Mouse (Mus musculus): ENCODE data around the gene Ndufv1. TPM values are rescaled to one million over a fixed set of nuclear protein-coding genes. Genes with fewer than 3 reads are reported as not detected.

The Ndufv1 gene
- polyA plus RNA-seq, 1 experiment from 2014 or later: 223 TPM

DNA sequence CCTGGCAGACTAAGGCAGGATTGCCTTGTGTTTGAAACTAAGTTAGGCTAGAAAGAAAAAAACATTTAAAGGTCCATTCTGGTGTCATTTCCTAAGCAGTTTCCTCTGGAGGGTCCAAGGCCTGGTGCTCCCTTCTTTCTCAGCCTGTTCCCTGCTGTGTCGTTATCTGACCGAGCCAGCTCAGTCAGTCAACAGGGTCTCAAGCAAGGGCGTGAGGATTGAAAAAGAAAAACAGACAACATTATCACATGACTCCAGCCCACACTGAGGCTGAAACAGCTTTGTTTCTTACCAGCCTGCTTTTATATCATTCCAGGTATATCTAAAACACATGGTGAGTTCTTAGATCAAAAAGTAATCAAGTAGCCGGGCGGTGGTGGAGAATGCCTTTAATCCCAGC, 3.0 kb upstream of the Ndufv1 start:
- Histone ChIP-seq H3K27ac (ENCODE audit: low read depth, low read length) (no peak overlapping the region), H3K9ac (ENCODE audit: low read depth, low read length) (no peak overlapping the region), H3K4me3 (ENCODE audit: low read length) (no peak overlapping the region), H3K4me2 (replicated peaks; ENCODE audit: low read depth, low read length) (no peak overlapping the region), H3K36me3 (ENCODE audit: control insufficient read depth, insufficient read depth, low read length) (peaks cover 6% of the 10 kb centered on the region; the same call in 1 of the 2 replicates), H3K9me3 (ENCODE audit: control insufficient read depth, low read length) (no peaks in the 10 kb centered on the region), H3K27me3 (ENCODE audit: control insufficient read depth, insufficient read depth, low read length) (no peaks in the 10 kb centered on the region), H3K4me1 (ENCODE audit: control insufficient read depth, insufficient read depth, low read length) (peaks cover 5% of the 10 kb centered on the region; the same call in 1 of the 2 replicates)
- 65% methylated on average over 5 of the region's 5 CpGs for WGBS
- ATAC-seq (ENCODE audit: low FRiP score, low TSS enrichment): no peak

- Histone ChIP-seq H3K4me3 (ENCODE audit: low read length) (no peak overlapping the region), H3K27ac (ENCODE audit: low read depth, low read length) (no peak overlapping the region), H3K9ac (ENCODE audit: low read depth, low read length) (no peak overlapping the region), H3K4me2 (replicated peaks; ENCODE audit: low read depth, low read length) (no peak overlapping the region), H3K27me3 (ENCODE audit: control insufficient read depth, insufficient read depth, low read length) (no peaks in the 10 kb centered on the region), H3K4me1 (ENCODE audit: control insufficient read depth, insufficient read depth, low read length) (peaks cover 5% of the 10 kb centered on the region; the same call in 1 of the 2 replicates), H3K36me3 (ENCODE audit: control insufficient read depth, insufficient read depth, low read length) (peaks cover 13% of the 10 kb centered on the region; the same call in 1 of the 2 replicates), H3K9me3 (ENCODE audit: control insufficient read depth, low read length) (no peaks in the 10 kb centered on the region)
- ATAC-seq (ENCODE audit: low FRiP score, low TSS enrichment): no peak
Observed at GRCm38 (mm10) chr19:4014802-4015201, 2.2 kb upstream of the Ndufv1 start.

DNA sequence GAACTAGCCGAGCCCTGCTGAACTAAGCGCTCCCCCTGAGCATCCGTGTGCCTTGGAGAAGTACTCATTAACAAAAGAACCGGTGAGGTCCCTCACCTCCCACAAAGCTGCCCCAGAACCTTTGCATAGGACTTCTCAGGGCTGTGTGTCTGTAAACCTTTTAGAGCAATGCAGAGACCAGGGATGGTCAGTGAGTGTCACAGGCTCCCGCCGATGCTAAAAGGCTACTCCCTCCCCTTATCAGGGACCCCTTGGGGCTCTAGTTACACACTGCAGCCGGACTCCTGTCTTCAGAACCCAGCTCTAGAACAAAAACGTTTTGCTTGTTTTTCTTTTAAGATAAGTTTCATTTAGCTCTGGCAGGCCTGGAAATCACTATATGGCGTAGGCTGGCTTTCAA, 460 bp upstream of the Ndufv1 start:
- WGBS: 15% methylated on average over 9 of the region's 9 CpGs
- H3K27me3 ChIP-seq (ENCODE audit: control insufficient read depth, insufficient read depth, low read length): no peaks in the 10 kb centered on the region
- no peaks in the 10 kb centered on the region for H3K9me3 ChIP-seq (ENCODE audit: control insufficient read depth, low read length)
- peak overlapping the region; percentile 22; the same call in 1 of the 2 replicates for H3K4me3 ChIP-seq (ENCODE audit: low read length)
- peak overlapping the region; percentile 33 for H3K4me2 ChIP-seq (replicated peaks; ENCODE audit: low read depth, low read length)
- no peak overlapping the region for H3K27ac ChIP-seq (ENCODE audit: low read depth, low read length)
- H3K4me1 ChIP-seq (ENCODE audit: control insufficient read depth, insufficient read depth, low read length): peaks cover 5% of the 10 kb centered on the region; the same call in 1 of the 2 replicates
- H3K36me3 ChIP-seq (ENCODE audit: control insufficient read depth, insufficient read depth, low read length): peaks cover 31% of the 10 kb centered on the region
- H3K9ac ChIP-seq (ENCODE audit: low read depth, low read length): peak overlapping the region; percentile 12; the same call in 1 of the 2 replicates
- ATAC-seq (ENCODE audit: low FRiP score, low TSS enrichment): peak; percentile 46; the same call in 1 of the 2 replicates

GRCm38 (mm10) chr19:4011086-4011485, 1.5 kb downstream of the Ndufv1 start:
- Histone ChIP-seq H3K9ac (ENCODE audit: low read depth, low read length) (no peak overlapping the region), H3K36me3 (ENCODE audit: control insufficient read depth, insufficient read depth, low read length) (peaks cover 50% of the 10 kb centered on the region), H3K4me1 (ENCODE audit: control insufficient read depth, insufficient read depth, low read length) (peaks cover 5% of the 10 kb centered on the region; the same call in 1 of the 2 replicates), H3K9me3 (ENCODE audit: control insufficient read depth, low read length) (no peaks in the 10 kb centered on the region), H3K27ac (ENCODE audit: low read depth, low read length) (no peak overlapping the region), H3K27me3 (ENCODE audit: control insufficient read depth, insufficient read depth, low read length) (no peaks in the 10 kb centered on the region), H3K4me3 (ENCODE audit: low read length) (no peak overlapping the region), H3K4me2 (replicated peaks; ENCODE audit: low read depth, low read length) (no peak overlapping the region)
- no peak for ATAC-seq (ENCODE audit: low FRiP score, low TSS enrichment)
- whole genome bisulfite sequencing: 96% methylated on average over 5 of the region's 5 CpGs

DNA sequence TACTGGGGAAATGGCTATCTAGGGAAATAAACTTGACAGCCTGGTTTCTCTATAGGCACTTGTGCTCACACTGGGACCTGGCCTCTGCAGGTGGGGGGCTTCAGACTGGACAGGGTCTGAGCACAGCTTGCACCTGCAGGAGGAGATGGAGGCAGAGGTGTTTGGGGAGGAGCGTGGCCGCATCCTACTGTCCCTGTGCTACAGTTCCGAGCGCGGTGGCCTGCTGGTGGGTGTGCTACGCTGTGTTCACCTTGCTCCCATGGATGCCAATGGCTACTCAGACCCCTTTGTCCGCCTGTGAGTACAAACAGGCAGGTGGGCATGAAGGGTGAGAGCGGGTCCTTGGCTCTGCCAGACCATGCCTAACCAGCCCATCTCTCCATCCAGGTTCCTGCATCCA, 6.6 kb downstream of the Ndufv1 start:
- Histone ChIP-seq H3K27me3 (ENCODE audit: control insufficient read depth, insufficient read depth, low read length) (no peaks in the 10 kb centered on the region), H3K4me1 (ENCODE audit: control insufficient read depth, insufficient read depth, low read length) (peaks cover 8% of the 10 kb centered on the region), H3K27ac (ENCODE audit: low read depth, low read length) (no peak overlapping the region), H3K9ac (ENCODE audit: low read depth, low read length) (no peak overlapping the region), H3K9me3 (ENCODE audit: control insufficient read depth, low read length) (no peaks in the 10 kb centered on the region), H3K36me3 (ENCODE audit: control insufficient read depth, insufficient read depth, low read length) (peaks cover 52% of the 10 kb centered on the region), H3K4me3 (ENCODE audit: low read length) (no peak overlapping the region), H3K4me2 (replicated peaks; ENCODE audit: low read depth, low read length) (no peak overlapping the region)
- no peak for ATAC-seq (ENCODE audit: low FRiP score, low TSS enrichment)
- 96% methylated on average over 8 of the region's 8 CpGs for WGBS

- H3K36me3 ChIP-seq (ENCODE audit: control insufficient read depth, insufficient read depth, low read length): peaks cover 44% of the 10 kb centered on the region
- peaks cover 11% of the 10 kb centered on the region for H3K4me1 ChIP-seq (ENCODE audit: control insufficient read depth, insufficient read depth, low read length)
Observed at GRCm38 (mm10) chr19:4005091-4005490, 7.5 kb downstream of the Ndufv1 start.

DNA sequence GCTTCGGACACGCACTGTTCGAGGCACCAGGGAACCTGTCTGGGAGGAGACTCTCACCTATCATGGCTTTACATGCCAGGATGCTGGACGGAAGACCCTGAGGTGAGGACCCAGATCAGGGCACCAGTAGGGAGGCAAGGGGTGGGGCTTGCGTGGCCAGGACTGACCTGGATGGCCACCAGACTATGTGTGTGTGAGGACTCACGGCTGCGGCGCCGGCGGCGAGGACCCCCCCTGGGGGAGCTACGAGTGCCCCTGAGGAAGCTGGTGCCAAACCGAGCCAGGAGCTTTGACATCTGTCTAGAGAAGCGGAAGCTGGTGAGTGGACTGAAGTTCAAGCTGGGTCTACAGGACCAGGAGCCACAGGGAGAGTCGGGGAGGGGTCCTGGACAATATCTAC, 8.3 kb downstream of the Ndufv1 start:
- Histone ChIP-seq H3K9ac (ENCODE audit: low read depth, low read length) (no peak overlapping the region), H3K27me3 (ENCODE audit: control insufficient read depth, insufficient read depth, low read length) (no peaks in the 10 kb centered on the region), H3K4me2 (replicated peaks; ENCODE audit: low read depth, low read length) (no peak overlapping the region), H3K4me1 (ENCODE audit: control insufficient read depth, insufficient read depth, low read length) (peaks cover 15% of the 10 kb centered on the region), H3K36me3 (ENCODE audit: control insufficient read depth, insufficient read depth, low read length) (peaks cover 36% of the 10 kb centered on the region), H3K27ac (ENCODE audit: low read depth, low read length) (no peak overlapping the region), H3K4me3 (ENCODE audit: low read length) (no peak overlapping the region), H3K9me3 (ENCODE audit: control insufficient read depth, low read length) (no peaks in the 10 kb centered on the region)
- 82% methylated on average over 15 of the region's 15 CpGs for WGBS
- ATAC-seq (ENCODE audit: low FRiP score, low TSS enrichment): no peak

More at GRCm38 (mm10) chr19:4005091-4005490, 7.5 kb downstream of the Ndufv1 start:
- H3K9me3 ChIP-seq (ENCODE audit: control insufficient read depth, low read length): no peaks in the 10 kb centered on the region
- no peaks in the 10 kb centered on the region for H3K27me3 ChIP-seq (ENCODE audit: control insufficient read depth, insufficient read depth, low read length)
- no peak overlapping the region for H3K4me3 ChIP-seq (ENCODE audit: low read length)
- WGBS: 90% methylated on average over 9 of the region's 9 CpGs
- no peak overlapping the region for H3K9ac ChIP-seq (ENCODE audit: low read depth, low read length)
- H3K4me2 ChIP-seq (replicated peaks; ENCODE audit: low read depth, low read length): no peak overlapping the region
- ATAC-seq (ENCODE audit: low FRiP score, low TSS enrichment): no peak
- no peak overlapping the region for H3K27ac ChIP-seq (ENCODE audit: low read depth, low read length)

DNA sequence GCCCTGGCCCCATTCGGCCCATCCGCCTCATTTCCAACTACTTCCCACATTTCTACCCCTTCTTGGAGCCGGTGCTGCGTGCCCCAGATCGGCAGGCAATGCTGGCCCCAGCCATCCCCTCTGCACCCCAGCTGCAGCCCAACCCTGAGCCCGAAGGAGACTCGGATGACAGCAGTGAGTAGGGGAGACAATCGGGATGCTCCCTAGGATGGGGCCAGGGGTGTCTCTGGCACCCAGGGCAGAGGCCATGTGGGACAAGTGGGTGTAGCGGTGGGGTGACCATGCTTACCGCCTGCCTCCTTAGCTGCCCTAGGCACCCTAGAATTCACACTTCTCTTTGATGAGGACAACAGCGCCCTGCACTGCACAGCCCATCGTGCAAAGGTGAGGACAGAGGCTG, 9.0 kb downstream of the Ndufv1 start:
- no peak overlapping the region for H3K9ac ChIP-seq (ENCODE audit: low read depth, low read length)
- H3K27me3 ChIP-seq (ENCODE audit: control insufficient read depth, insufficient read depth, low read length): no peaks in the 10 kb centered on the region
- no peaks in the 10 kb centered on the region for H3K9me3 ChIP-seq (ENCODE audit: control insufficient read depth, low read length)
- no peak overlapping the region for H3K4me2 ChIP-seq (replicated peaks; ENCODE audit: low read depth, low read length)
- H3K4me1 ChIP-seq (ENCODE audit: control insufficient read depth, insufficient read depth, low read length): peaks cover 21% of the 10 kb centered on the region
- H3K27ac ChIP-seq (ENCODE audit: low read depth, low read length): no peak overlapping the region
- H3K36me3 ChIP-seq (ENCODE audit: control insufficient read depth, insufficient read depth, low read length): peaks cover 29% of the 10 kb centered on the region
- ATAC-seq (ENCODE audit: low FRiP score, low TSS enrichment): no peak
- 74% methylated on average over 12 of the region's 12 CpGs for WGBS
- no peak overlapping the region for H3K4me3 ChIP-seq (ENCODE audit: low read length)

- H3K9ac ChIP-seq (ENCODE audit: low read depth, low read length): no peak within 1 kb of the TSS
- H3K27me3 ChIP-seq (ENCODE audit: control insufficient read depth, insufficient read depth, low read length): no peaks in the 10 kb centered on the region
- 67% methylated on average over 1 of the region's 1 CpGs for WGBS
- H3K4me3 ChIP-seq (ENCODE audit: low read length): no peak within 1 kb of the TSS
- no peak for ATAC-seq (ENCODE audit: low FRiP score, low TSS enrichment)
- peaks cover 21% of the 10 kb centered on the region for H3K4me1 ChIP-seq (ENCODE audit: control insufficient read depth, insufficient read depth, low read length)
- peaks cover 24% of the 10 kb centered on the region for H3K36me3 ChIP-seq (ENCODE audit: control insufficient read depth, insufficient read depth, low read length)
- no peak within 1 kb of the TSS for H3K27ac ChIP-seq (ENCODE audit: low read depth, low read length)
- no peaks in the 10 kb centered on the region for H3K9me3 ChIP-seq (ENCODE audit: control insufficient read depth, low read length)
- no peak within 1 kb of the TSS for H3K4me2 ChIP-seq (replicated peaks; ENCODE audit: low read depth, low read length)
Observed at GRCm38 (mm10) chr19:4003112-4003511, 9.5 kb downstream of the Ndufv1 start, which contains the start of gene Doc2g. TSS of gene Doc2g (plus strand) at chr19:4003313.

Data from kidney, embryonic 14.5 days (tissue).